Mouse (Mus musculus) c-Kit-negative CD71-positive TER-119-positive erythroid progenitor cells, embryonic 14.5 days (primary cell): ENCODE data around the gene St6galnac4.

Source experiments
- DNase-seq: peaks from one replicate; pipeline ENCODE4 v3.0.0-alpha.2; 2013; ENCODE audit warnings: low read depth, low spot score

The St6galnac4 gene

GRCm38 (mm10) chr2:32601417-32602065 is 14.6 kb downstream of the St6galnac4 start:
- no peak for DNase-seq

DNA sequence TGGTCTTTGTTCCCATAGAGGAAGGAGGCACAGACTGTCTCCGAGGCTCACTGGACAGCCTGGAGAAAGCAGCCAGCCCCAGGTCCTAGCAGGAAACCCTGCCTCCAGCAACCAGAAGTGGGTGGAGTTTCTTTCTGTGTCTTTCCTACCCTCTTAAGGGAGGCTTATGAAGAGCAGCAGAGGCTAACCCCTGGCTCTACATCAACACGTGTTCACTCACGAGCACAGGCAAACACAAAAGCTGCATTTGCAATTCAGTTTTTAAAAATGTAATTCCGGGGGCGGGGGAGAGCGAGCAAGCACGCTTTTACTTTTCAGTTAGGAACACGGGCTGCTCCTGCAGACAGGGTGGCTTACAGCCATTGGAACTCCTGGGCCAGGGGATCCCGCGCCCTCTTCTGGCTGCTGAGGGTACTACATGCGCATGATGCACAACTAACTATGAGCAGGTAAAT is 15.7 kb downstream of the St6galnac4 start:
- DNase-seq, result peak; percentile 56

- DNase-seq, result no peak
These were observed 17.7 kb downstream of the St6galnac4 start for GRCm38 (mm10) chr2:32604631-32605030.

DNA sequence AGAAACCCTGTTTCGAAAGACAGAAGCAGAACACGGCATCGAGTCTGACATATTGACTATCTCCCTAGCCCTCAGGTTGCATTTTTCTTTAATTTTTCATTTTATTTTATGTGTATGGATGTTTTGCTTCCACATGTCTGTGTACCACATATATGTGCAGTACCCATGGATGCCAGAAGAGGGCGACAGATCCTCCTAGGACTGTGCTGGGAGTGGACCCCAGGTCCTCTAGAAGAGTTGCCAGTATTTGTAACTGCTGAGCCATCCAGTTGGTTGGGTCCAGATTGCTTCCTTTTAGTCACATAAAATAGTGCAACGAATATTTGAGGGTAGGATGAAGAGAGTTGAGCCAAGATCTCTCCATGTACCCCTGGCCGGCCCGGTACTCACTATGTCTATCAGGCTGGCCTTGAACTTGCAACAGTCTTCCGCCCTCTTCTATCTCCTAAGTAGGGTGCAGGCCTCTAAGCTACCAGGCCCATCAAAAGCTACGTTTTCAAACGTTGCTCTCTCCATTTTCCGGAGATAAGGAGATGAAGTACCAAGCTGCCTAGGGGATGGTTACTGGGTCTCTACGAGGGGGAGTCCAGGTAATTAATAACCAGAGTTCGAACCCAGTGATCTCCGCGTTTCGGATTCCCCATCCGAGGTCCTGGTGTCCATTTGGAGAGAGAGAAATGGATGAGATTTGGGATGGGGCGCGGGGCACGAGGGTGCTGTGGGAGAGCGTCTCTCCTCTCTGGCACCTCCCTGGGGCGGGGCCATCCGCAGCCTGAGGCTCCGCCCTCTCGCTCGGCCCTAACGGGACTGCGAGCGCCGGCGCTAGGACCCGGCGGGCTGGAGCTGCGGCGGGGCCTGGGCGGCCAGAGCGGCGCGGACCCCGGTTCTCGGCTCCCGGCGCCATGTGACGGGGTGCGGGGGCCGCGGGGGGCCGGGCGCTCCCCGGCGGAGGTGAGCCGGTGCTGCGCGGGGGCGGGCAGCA is 19.6 kb downstream of the St6galnac4 start:
- peak; percentile 75 for DNase-seq

- DNase-seq, result no peak
These were observed 20.5 kb downstream of the St6galnac4 start for GRCm38 (mm10) chr2:32607262-32607947.

- DNase-seq, result no peak
These were observed 21.4 kb downstream of the St6galnac4 start for GRCm38 (mm10) chr2:32608141-32608777.

DNA sequence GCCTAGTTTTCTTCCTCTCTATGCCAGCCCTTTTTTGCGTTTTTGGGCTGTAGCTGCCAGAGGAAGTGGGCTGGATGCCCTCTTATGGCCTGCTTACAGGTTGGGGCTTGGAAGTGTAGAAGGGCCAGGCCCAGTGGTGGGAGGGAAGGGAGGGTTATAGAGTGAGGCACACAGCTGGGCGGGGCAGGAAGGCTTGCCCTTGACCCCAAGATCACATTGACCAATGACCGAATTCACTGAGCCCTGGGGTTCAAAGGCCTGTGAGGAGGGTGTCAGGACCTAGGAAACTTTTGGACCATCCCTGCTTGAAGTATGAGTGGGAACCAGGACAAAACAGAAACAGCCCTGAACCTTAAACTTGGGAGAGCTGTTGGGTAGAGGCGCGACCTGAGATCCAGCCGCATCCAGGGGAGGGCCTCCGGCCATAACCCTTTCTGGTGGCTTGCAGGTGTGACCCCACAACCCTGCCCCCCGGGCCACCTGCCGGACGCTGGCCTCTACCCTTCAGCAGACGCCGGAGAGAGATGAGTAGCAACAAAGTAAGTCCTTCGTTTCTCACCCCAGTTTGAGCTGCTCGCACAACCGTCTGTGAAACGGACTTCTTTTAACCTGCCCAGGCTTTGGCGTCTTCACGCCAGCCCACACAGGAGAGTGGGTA is 22.0 kb downstream of the St6galnac4 start:
- no peak for DNase-seq

DNA sequence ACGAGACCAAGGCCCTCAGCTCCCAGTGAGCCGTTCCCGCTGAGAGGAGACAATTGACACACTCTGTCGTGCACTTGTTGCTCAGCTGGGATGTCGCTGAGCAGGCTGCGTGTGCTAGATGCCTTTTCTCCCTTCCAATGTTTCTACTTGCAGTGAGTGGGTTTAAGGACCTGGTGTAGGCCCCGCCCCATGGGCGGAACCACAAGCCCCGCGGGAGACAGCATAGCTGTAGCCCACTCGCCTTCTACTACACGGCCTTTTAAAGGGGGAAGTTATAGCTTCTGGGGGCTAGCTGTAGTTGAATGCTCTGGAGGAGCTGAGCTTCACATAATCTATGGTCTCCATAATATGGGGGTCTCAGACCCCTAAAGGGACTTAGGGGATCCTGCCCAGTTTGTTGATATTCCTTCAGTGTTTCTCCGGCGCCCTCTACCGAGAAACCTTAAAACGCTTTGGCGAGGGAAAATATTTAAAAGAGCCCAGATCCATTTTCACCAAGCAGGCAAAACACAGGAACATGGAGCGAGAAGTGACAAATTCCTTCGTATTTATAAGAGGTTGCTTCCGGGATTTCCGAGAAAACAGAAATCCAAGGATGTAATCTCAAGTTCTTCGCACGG is 23.8 kb downstream of the St6galnac4 start:
- no peak for DNase-seq

DNA sequence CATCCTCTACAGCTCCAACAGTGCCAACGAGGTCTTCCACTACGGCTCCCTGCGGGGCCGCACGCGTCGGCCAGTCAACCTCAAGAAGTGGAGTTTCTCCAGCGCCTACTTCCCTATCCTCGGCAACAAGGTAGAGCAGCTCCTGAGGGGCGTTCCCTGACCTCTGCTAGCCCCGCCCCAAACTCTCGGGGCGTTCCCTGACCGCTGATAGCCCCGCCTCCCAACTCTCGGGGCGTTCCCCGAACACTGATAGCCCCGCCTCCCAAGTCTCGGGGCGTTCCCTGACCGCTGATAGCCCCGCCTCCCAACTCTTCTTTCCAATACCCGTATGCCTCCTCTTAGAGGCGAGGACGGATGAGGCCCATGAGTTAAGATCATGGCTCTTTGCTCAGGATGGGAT is 25.4 kb downstream of the St6galnac4 start:
- no peak for DNase-seq

DNA sequence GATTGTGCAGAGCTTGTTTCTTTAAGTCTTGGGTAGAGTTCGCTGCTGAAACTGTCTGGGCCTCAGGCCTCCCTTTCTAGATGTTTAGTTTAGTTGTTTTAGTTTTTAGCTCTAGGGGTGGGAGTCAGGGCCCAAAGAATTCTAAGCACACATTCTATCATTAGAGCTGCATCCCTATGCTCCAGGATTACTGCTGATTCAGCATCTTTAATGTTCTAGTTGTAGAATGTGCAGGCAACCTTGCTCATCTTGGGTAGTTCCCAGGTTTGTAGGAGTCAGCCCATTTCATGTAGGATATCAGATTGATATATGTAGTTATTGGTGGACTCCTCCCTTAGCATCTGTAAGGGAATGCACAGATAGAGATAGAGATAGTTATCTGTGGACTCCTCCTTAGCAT is 30.2 kb downstream of the St6galnac4 start:
- DNase-seq, result no peak

DNA sequence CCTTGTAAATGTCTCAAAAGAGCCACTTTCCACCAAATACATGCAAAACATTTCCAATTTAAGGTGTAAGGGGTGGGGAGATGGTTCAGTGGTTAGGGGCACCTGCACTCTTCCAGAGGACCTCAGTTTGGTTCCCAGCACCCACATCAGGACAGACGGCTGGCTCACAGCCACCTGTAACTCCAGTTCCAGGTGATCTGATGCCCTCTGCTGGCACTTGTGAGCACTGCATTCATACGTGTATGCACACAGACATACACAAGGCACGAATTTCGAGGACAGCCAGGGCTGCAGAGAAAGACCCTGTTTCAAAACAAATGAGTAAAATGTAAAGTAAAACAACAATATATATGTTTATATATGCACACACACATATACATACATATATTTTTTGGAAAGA is 30.7 kb downstream of the St6galnac4 start:
- DNase-seq, result no peak

GRCm38 (mm10) chr2:32618051-32618450 is 31.2 kb downstream of the St6galnac4 start:
- no peak for DNase-seq

- no peak for DNase-seq
These were observed 34.0 kb downstream of the St6galnac4 start for GRCm38 (mm10) chr2:32620682-32621516.

GRCm38 (mm10) chr2:32621517-32621859 is 34.6 kb downstream of the St6galnac4 start, which contains the start of gene Ak1:
Gene Ak1 (plus strand): TSS chr2:32621758.
- no peak for DNase-seq

- DNase-seq, result no peak
These were observed 37.3 kb downstream of the St6galnac4 start for GRCm38 (mm10) chr2:32624111-32624748.

GRCm38 (mm10) chr2:32625212-32625872 is 38.4 kb downstream of the St6galnac4 start:
- DNase-seq, result no peak

DNA sequence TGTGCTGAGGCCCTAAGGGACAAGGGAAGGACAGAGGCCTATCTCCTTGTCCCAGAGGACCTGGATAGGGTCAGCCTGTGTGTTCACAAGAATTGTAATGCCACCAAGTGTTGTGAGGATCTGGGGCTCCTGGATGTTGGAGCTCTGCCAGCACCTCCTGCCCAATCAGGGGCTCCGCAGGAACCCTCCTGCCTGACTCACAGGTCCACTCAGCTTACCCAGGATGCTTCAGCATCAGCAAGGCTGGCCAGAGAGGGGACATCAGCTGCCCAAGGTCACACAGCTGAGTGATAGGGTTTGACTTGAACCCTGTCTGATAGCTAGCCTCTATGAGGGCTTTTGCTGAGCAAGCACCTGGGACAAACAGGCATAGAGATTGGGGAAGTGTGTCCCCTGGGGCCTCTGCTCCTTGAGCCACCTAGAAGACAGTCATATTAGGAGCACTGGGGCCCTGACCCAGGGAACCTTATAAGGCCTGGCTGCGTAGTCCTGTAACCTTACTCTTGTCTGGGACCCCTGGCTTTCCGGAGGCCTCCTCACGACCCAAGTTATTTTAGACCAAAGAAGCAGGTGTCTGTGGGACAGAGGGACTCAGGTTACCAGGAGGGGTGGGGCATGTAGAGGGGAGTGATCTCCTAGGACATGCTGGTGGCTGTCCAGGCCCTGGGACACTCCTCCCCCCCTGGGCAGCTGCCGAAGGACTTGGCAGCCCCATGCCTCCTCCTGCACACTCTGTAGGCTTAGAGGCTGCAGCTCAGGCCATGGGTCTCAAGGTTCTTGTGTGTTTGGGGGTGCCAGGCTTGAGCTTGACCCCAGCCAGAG is 39.2 kb downstream of the St6galnac4 start:
- DNase-seq, result no peak
